Mouse (Mus musculus): ENCODE results near the gene Map6. TPM values are rescaled to one million over a fixed set of nuclear protein-coding genes. Genes with fewer than 3 reads are reported as not detected.

Gene Map6
- polyA plus RNA-seq (2012; fragmentation: generic; extraction: Trizol) = 10 to 100 TPM; 37.9 to 42.3 TPM

GRCm38 (mm10) chr7:99267251-99267896 is at the start of gene Map6:
Gene Map6 (plus strand): TSS chr7:99267447.

GRCm38 (mm10) chr7:99238417-99238816 is 28.8 kb upstream of the Map6 start, which contains the start of gene Mogat2:
Gene Mogat2 (minus strand): TSS chr7:99238619.

GRCm38 (mm10) chr7:99352526-99353400 is 85.5 kb downstream of the Map6 start, which contains the start of gene Serpinh1:
Gene Serpinh1 (minus strand): TSS chr7:99353239.

GRCm38 (mm10) chr7:99381214-99382087 is 114.2 kb downstream of the Map6 start, which contains the start of gene Gdpd5:
Gene Gdpd5 (plus strand): TSS chr7:99381414.

Other genes with a start within 250 kb of the Map6 start
- 1 to 10 TPM; 2.8 to 9.3 TPM for gene Uvrag, start 126.3 kb upstream of the Map6 start, polyA plus RNA-seq (2012; fragmentation: generic; extraction: Trizol)
- gene Dgat2, start 84.7 kb upstream of the Map6 start, polyA plus RNA-seq (2012; fragmentation: generic; extraction: Trizol) = 1 to 10 TPM; 1.2 to 4.2 TPM
- gene Mogat2, start 28.8 kb upstream of the Map6 start, polyA plus RNA-seq (2012; fragmentation: generic; extraction: Trizol) = under 1 TPM; 0.57 to 0.89 TPM
- gene Serpinh1, start 85.8 kb downstream of the Map6 start, polyA plus RNA-seq (2012; fragmentation: generic; extraction: Trizol) = 1,000 to 10,000 TPM in 1 of 2 experiments, 100 to 1,000 TPM in 1; 299 to 1,092 TPM
- 10 to 100 TPM in 1 of 2 experiments, 1 to 10 TPM in 1; 8.4 to 14.2 TPM for gene Gdpd5, start 114.0 kb downstream of the Map6 start, polyA plus RNA-seq (2012; fragmentation: generic; extraction: Trizol)
- not detected for gene Klhl35, start 198.6 kb downstream of the Map6 start, polyA plus RNA-seq (2012; fragmentation: generic; extraction: Trizol)
- 1,000 to 10,000 TPM; 2,305 to 4,015 TPM for gene Rps3, start 216.3 kb downstream of the Map6 start, polyA plus RNA-seq (2012; fragmentation: generic; extraction: Trizol)

Data from C3H10T1/2 (cell line).